Mouse (Mus musculus) layer of hippocampus, adult 2 months (tissue): ENCODE measurements around the gene Nav2. TPM values are rescaled to one million over a fixed set of nuclear protein-coding genes. Genes with fewer than 3 reads are reported as not detected.
A peak's percentile ranks its signal among the peaks of the same experiment; 100 is the strongest.

Experiments used
- DNase-seq, 2 experiments: peaks; one replicate each; pipeline ENCODE4 v3.0.0; 2022; ENCODE audit warnings: low spot score in 2 of 2
- H3K27ac ChIP-seq: fragments of 200-600 bp; 2 replicates; pipeline ENCODE4 v1.8.1; 2022
- H3K4me3 ChIP-seq: fragments of 200-600 bp; 2 replicates; pipeline ENCODE4 v1.8.1; 2022; ENCODE audit warnings: mild to moderate bottlenecking
- CTCF ChIP-seq: fragments of 200-600 bp; conservative IDR thresholded peaks from 2 replicates; pipeline ENCODE4 v1.8.1; 2022; ENCODE audit warnings: antibody characterized with exemption, mild to moderate bottlenecking, moderate library complexity
- total RNA-seq, 2 experiments: library from RNA; stranded (reverse); gene quantifications; 2 replicates each; pipeline ENCODE4 v1.2.3; 2021

The Nav2 gene
- total RNA-seq, 2 experiments from 2014 or later: 84.8 to 106 TPM

DNA sequence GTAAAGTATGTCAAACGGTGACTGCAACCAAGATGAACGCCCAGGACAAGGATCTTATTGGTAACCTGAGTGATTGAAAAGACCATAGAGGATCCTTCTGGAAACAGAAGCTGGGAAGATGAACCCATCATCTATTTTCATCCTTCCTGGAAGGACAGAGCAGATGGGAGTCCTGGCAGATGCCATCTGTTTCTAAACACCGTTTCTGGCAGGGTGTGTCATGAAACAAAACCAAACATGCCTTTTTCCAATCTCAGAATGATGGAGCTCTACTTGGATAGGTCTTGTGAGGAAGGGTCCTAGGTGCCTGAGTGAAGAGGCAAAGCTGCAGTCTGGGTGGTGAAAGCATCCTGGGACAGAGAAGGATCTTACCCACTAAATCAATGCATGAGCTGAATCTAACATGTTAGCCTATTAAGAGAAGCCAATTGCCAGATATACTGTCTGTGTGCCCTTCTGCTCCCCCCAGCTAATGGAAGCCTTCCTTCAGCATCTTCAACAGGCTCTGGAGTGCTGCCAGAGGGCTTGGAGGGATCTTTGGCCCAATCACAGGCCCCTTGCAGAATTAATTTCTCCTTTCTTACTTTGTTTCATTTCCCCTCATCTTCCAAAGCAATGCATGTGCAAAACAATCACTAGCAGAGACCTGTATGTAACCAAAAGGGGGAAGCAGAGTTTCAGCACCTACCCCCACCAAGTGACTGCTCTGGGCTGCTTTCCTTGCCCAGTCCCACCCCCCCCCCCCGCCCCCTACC, 281.9 kb downstream of the Nav2 start:
- DNase-seq: no peak
- no peak for TF ChIP-seq CTCF
- Histone ChIP-seq H3K4me3 (no peak overlapping the region), H3K27ac (peak overlapping the region; percentile 37; the same call in 1 of the 2 replicates)

DNA sequence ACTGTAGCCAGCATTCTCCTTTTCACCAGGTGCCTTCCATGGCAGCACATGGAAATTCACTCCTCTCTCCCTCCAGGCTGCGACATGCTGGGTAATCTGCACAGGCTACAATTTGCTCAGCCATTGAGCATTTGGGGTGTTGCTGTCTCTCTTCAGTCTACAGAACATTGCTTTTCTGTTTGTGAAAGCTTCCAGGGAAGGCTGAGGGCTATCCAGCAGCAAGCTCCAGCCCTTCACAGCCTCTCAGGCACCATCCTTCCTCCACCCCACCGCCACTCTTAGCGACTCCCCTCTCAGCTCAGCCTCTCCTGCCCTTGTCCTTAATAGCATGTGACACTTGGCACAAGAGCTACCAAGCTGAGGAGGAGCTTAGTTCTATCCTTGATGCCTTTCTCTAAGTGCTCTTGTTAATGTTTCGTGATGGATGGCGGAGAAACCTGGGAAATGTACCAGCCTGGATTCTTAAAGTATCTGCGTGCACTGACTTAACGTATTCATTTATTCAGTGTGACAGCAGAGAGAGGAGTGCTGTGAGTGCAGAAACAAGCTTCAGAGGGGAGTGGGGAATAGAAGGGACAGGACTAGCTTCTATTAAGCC, 282.7 kb downstream of the Nav2 start:
- Histone ChIP-seq H3K27ac (peak overlapping the region; percentile 75), H3K4me3 (no peak overlapping the region)
- DNase-seq: no peak
- TF ChIP-seq CTCF: no peak

DNA sequence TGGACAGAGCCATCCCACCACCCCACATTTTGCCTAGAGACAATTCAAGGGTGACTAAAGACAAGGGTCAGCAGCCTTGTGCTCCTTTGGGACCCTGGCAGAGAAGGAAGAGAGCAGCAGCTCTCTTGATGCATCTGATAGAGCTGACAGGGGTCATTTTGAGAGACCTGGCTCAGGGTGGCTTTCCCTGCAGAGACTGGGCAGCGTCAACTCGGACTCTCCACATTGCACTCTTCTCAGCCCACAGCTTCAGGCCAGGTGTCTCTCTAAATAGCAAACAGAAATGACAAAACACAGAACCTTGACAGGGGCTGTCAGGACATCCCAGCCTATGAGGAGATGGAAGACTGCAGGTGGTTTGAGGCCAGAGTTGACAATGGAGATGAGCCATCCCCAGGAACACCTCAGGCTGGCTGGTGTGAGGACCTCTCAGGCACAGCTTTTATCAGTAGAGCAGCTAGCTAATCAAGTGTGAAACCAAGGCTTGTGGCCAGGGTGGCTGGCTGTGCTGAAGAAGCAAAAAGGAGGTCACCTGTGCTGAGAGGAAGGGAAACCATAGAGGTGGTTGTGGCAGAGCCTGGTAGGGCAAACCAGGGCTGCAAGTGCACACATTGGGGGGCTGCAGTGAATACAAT, 283.7 kb downstream of the Nav2 start:
- Histone ChIP-seq H3K27ac (no peak overlapping the region; the same call in 1 of the 2 replicates), H3K4me3 (no peak overlapping the region)
- DNase-seq: no peak
- no peak for TF ChIP-seq CTCF

DNA sequence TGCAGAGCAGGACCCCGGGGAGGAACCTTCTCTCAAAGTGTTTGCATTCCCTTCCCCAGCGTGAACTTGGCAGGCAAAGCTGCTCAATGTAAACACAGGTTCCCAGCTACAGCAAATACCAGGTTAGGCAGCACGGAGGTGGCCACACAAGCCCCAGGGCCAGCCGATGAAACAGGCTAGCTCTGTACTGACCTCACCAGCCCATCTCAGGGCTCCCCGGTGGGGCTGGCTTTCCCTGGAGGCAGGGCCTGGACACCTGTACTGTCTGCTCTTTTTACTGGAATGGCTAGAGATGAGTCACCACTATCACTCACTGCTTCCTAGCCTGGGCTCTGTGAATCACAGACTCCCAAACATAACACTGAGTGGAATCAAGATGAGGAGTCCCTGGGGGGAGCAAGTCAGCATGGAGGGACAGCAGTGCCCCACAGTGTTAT, 287.2 kb downstream of the Nav2 start:
- DNase-seq: no peak
- Histone ChIP-seq H3K4me3 (no peak overlapping the region), H3K27ac (no peak overlapping the region)
- TF ChIP-seq CTCF: no peak

DNA sequence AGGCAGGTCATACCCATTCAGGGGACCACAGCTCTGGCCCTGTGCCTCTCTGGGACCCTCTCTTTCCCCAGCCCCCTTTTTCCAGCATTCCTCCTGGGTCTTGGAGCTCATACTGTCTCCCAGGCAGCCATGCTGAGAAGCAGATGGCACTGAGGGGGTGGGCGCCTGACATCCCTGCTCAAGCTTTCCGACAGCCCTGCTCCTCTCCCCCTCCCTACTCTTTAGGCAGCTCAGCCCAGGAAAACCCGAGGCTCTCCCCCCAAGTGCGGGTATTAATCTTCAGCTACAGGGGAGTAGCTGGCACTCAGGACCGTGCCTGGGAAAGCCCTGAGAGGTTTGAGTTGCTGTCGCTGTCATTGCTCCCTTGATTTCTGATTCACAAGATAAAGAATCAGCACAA, 290.9 kb downstream of the Nav2 start:
- DNase-seq: peak; percentile 83 to 85
- no peak for TF ChIP-seq CTCF
- Histone ChIP-seq H3K4me3 (peak overlapping the region; percentile 15; the same call in 1 of the 2 replicates), H3K27ac (peak overlapping the region; percentile 84)

DNA sequence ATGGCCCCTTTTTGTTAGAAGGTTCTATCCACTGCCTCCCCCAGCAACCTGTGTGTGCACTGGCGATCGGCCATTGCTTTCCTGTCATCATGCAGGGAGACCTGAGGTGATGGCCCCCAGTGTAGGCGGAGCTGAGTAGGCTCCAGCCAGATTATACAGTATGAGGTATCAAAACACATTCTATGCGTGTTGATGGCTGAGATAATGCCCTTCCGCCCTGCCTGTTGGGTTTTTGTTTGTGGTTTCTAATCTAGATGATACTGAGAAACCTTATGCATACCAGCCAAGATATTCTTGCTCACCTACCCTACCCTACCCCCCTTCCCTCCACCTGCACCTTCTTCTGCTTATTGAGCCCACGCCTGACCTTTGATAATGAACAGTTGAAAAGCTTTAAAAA, 291.8 kb downstream of the Nav2 start:
- Histone ChIP-seq H3K4me3 (no peak overlapping the region), H3K27ac (no peak overlapping the region; the same call in 1 of the 2 replicates)
- no peak for TF ChIP-seq CTCF
- no peak for DNase-seq

DNA sequence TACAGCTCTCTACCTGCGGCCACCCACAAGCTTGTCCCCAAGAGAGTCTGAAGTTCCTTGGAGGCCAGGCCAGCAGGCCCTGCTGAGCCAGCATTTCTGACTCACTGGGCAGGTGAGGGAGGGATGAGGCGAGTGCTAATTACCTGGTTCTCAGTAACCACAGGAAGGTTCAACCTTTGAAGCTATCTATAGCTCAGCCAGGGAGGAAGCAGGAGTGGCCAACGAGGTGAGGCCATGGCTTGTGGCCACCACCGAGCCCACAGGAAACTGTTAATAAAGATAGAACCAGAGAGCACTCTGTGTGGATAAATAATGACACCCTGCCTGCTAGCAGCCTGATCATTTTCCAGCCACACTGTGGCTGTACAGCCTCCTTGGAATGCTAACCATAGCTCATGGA, 294.5 kb downstream of the Nav2 start:
- TF ChIP-seq CTCF: no peak
- Histone ChIP-seq H3K27ac (no peak overlapping the region), H3K4me3 (no peak overlapping the region)
- DNase-seq: no peak

DNA sequence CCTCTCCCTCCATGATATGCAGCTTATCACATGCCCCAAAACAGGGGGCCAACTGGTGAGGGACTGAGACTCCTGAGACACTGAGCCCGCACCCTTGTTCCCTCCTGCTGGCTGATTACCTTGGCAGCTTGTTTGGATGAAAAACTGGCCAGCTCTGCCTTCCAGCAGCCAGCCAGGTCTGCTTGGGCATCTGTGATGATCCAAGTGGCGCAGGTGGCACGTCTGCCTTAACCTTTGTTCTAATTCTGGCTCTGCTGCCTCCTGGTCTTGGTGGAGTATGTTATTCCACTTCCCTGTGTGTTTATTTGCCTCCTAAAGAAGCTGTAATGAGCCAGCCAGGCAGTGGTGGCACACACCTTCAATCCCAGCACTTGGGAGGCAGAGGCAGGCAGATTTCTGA, 296.3 kb downstream of the Nav2 start:
- no peak for DNase-seq
- Histone ChIP-seq H3K27ac (no peak overlapping the region), H3K4me3 (no peak overlapping the region)
- TF ChIP-seq CTCF: no peak

DNA sequence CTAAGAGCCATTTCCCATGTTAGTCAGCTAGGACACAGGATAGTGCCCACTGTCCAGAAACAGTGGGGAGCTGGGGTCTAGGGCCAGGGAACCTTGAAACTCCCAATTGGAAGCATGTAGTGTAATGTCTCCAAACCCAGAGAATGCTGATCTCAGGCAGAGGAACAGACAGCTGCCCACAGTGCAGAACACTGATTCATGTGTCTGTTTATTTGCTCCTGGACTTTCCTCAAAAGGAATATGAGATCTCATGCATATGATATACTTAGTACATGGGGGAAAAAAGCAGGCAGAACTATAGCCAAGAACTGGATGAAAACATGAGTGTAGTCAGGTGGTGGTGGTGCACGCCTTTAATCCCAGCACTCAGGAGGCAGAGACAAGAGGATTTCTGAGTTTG, 297.0 kb downstream of the Nav2 start:
- Histone ChIP-seq H3K4me3 (no peak overlapping the region), H3K27ac (no peak overlapping the region)
- no peak for TF ChIP-seq CTCF
- DNase-seq: no peak

DNA sequence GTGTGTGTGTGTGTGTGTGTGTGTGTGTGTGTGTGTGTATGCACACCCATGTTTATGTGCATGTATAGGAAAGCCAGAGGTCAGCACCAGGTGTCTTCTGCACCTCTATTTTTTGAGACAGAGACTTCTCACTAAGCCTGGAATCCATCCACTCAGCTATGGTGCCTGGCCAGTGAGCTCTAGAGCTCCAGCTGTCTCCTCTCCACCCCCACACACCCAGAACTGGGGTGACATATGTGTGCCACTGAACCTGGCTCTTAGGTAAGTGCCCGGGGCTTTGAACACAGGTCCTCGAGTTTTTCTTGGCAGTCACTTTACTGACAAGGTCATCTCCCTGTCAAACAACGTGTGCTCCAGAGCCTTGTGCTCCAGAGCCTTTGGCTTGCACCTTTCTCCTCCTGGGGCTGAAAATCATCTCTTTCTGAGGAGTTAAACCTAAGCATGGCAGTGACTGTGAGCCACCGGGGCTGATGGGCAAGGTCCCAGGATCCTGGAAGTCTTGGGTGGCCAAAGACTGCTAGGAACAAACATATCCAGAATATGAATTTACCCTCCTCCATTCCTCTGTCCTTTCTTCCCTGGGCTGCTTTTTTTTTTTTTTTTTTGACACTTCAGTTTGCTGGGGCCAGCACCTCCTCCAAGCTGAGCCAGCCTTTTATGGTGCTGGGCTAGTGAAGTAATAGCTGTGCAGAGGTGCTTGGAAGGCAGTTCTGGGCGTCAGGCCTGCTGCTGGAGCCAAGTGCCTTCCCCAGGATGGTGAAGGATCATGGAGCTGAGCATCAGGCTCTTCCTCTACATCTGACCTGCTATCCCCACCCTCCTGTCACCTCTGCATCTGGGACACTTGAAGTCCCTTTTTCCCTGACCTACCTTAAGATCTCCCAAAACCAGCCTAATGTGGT, 298.5 kb downstream of the Nav2 start:
- no peak for DNase-seq
- TF ChIP-seq CTCF: no peak
- Histone ChIP-seq H3K27ac (peak overlapping the region; percentile 25; the same call in 1 of the 2 replicates), H3K4me3 (no peak overlapping the region)

DNA sequence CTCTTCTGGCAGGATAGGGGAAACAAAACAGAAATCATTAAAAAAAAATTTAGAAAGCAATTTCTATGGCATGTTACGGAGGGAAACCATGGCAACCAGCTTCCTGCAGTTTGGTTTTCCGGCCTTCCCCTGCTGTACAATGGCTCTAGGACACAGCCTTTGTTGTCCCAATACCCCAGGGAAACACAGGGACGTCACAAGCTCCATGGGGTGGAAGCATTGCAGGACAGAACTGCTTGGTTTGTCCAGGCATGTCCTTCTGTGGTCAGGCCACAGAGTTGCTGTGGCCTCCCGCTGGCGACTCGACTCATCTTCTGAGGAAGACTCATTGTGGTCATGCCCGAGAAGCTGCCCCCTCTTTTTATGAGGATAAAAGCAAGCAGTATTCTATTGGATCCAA, 301.0 kb downstream of the Nav2 start:
- no peak for DNase-seq
- Histone ChIP-seq H3K27ac (peak overlapping the region; percentile 64), H3K4me3 (no peak overlapping the region)
- TF ChIP-seq CTCF: no peak

DNA sequence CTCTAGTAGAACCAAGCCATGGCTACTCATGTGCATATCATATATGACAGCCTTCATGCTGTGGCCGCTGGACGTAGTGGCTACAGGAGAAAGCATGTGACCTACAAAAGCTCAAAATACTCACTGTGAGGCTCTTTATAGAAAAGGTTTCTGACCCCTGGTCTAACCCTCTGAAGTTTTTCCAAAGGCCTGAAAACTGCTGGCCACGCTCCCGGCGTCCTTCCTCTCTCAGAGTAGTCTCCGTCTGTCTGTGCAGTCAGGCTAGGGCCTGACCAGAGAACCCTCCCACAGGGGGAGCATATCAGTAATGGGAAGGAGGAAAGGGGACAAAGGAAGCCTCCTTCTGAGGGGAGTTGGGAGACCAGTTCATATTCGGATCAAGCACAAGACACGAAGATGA, 302.2 kb downstream of the Nav2 start:
- TF ChIP-seq CTCF: no peak
- Histone ChIP-seq H3K4me3 (no peak overlapping the region), H3K27ac (peak overlapping the region; percentile 64)
- no peak for DNase-seq

DNA sequence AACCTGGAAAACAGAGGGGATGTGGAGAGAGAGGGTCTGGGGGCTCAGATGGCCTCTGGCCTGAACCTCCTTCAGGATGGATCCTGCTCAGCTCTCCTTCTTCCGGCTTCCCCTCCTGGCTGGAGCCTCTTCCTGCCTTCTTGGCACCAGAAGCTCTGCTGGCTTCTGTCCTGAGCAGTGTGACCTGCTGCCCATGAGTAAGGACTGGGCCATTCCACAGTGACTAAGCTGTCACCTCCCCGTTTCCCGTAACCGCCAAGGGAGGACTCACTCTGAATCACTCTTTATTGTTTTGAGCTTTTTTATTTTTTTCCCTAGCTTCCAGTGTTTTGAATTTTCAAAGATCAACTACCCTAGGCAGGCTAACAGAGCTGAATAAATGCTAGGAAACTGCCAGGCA, 304.5 kb downstream of the Nav2 start:
- no peak overlapping the region for H3K27ac ChIP-seq
- no peak for DNase-seq
- TF ChIP-seq CTCF: no peak
- no peak overlapping the region for H3K4me3 ChIP-seq
